Mouse (Mus musculus) embryonic facial prominence, embryonic 10.5 days (tissue): ENCODE data around the gene Hist3h2a. TPM values are rescaled to one million over a fixed set of nuclear protein-coding genes. Genes with fewer than 3 reads are reported as not detected.
"Not testable (repeated sequence)": the region's sequence is repeated elsewhere in the genome, so short reads cannot be mapped to it uniquely, and the experiment has no call there.

Source experiments
- DNase-seq: peaks from one replicate; pipeline ENCODE4 v3.0.0-alpha.2; 2017; ENCODE audit warnings: low spot score
- H3K27ac ChIP-seq: fragments of 300-500 bp; sonication (generic); replicated peaks from 2 replicates; pipeline ENCODE4 v1.5.1; 2016; ENCODE audit warnings: mild to moderate bottlenecking
- H3K27me3 ChIP-seq: fragments of 300-500 bp; sonication (generic); replicated peaks from 2 replicates; pipeline ENCODE4 v1.6.1; 2016; ENCODE audit warnings: low read depth, mild to moderate bottlenecking; ENCODE audit not compliant: poor library complexity, severe bottlenecking
- H3K36me3 ChIP-seq: fragments of 300-500 bp; sonication (generic); replicated peaks from 2 replicates; pipeline ENCODE4 v1.6.1; 2016; ENCODE audit warnings: mild to moderate bottlenecking, moderate library complexity
- H3K4me1 ChIP-seq: fragments of 300-500 bp; sonication (generic); 2 replicates; pipeline ENCODE4 v1.6.1; 2016
- H3K4me3 ChIP-seq: fragments of 300-500 bp; sonication (generic); 2 replicates; pipeline ENCODE4 v1.5.1; 2016; ENCODE audit warnings: mild to moderate bottlenecking, moderate library complexity
- H3K9me3 ChIP-seq: fragments of 300-500 bp; sonication (generic); 2 replicates; pipeline ENCODE4 v1.6.1; 2016; ENCODE audit warnings: mild to moderate bottlenecking
- WGBS: fragments of 180-500 bp; shearing (Covaris S2); methylation state at CpG from one replicate; pipeline ENCODE4 v1.1.7; 2016; 5-methylcytosine and 5-hydroxymethylcytosine counted together
- polyA plus RNA-seq: library from polyadenylated mRNA; unstranded; fragments of >200 nt; fragmentation: Nextera tagmentation; extraction: Ambion mirVana; gene quantifications from 2 replicates; pipeline ENCODE4 v1.2.1, GENCODE M21; 2016

Gene Hist3h2a
- polyA plus RNA-seq, 1 experiment from 2014 or later: 19.0 TPM

GRCm38 (mm10) chr11:58949480-58950431 is 4.7 kb upstream of the Hist3h2a start:
- no peaks in the 10 kb centered on the region for H3K9me3 ChIP-seq
- WGBS: 7% methylated on average over 20 of the region's 20 CpGs
- peak; percentile 61 for DNase-seq
- peaks cover 27% of the 10 kb centered on the region for H3K4me1 ChIP-seq
- no peaks in the 10 kb centered on the region for H3K36me3 ChIP-seq
- peaks cover 71% of the 10 kb centered on the region for H3K27me3 ChIP-seq
- peak overlapping the region; percentile 89 for H3K27ac ChIP-seq
- peak overlapping the region; percentile 64 for H3K4me3 ChIP-seq

DNA sequence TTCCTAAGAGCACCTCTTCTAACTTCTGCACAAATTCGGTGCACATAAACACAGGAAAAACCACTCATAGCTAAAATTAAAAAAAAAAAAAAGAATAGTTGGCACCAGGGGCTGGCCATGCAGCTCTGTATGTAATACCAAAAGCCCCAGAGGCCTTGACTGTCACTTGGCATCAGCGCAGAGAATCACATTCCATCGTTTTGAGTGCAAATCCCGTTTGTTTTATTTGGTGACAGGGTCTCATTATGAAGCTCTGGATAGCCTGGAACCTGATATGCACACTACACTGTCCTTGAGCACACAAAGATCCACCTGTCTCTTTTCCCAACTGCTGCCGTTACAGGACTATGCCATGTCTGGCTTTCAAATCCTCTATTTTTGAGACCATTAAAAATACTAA is 3.3 kb upstream of the Hist3h2a start:
- Histone ChIP-seq H3K36me3 (no peaks in the 10 kb centered on the region), H3K27me3 (peaks cover 60% of the 10 kb centered on the region), H3K27ac (no peak overlapping the region), H3K4me1 (peaks cover 34% of the 10 kb centered on the region), H3K4me3 (no peak overlapping the region), H3K9me3 (no peaks in the 10 kb centered on the region)
- no peak for DNase-seq
- WGBS: 67% methylated on average over 5 of the region's 5 CpGs

DNA sequence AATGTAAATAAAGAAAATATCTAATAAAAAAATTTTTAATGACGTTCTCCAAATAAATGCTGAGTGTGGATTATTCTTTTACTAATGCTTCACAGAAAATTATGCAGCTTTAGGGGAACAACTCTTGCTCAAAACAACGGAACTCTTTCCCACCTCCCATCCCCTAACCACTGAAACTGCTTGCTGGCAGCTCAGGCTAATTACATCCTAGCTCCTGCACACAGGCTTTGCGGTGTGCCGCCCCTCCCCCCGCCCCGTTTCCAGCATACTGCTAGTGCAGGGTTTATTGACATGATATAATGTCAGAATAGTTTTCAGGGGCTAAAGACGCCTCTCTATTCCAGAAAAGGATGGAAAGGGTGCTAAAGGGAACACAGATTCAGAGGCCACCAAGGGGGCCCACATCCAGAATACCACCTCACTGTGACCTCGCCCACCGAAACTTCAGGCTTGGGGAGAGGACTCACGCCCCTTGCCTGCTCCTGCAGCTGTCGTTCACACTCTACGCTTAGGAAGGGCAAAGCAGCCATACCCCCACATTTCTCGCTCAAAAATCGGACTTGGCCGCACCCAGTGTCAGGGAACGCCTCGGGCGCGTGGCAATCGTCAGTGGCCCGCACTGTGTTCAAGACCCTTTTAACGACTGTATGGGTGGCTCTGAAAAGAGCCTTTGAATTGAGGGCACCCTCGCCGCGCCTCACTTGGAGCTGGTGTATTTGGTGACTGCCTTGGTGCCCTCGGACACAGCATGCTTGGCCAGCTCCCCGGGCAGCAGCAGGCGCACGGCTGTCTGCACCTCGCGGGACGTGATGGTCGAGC is 925 bp upstream of the Hist3h2a start:
- DNase-seq: peak; percentile 75
- H3K4me1 ChIP-seq: peaks cover 41% of the 10 kb centered on the region
- H3K36me3 ChIP-seq: peaks cover 17% of the 10 kb centered on the region
- peak overlapping the region; percentile 96 for H3K27ac ChIP-seq
- peak overlapping the region; percentile 83 for H3K4me3 ChIP-seq
- peaks cover 49% of the 10 kb centered on the region for H3K27me3 ChIP-seq
- no peaks in the 10 kb centered on the region for H3K9me3 ChIP-seq
- WGBS: under 1% methylated on average over 33 of the region's 33 CpGs

DNA sequence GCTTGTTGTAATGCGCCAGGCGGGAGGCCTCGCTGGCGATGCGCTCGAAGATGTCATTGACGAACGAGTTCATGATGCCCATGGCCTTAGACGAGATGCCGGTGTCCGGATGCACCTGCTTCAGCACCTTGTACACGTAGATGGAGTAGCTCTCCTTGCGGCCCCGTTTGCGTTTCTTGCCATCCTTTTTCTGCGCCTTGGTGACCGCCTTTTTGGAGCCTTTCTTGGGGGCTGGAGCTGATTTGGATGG is 390 bp upstream of the Hist3h2a start:
- peak overlapping the region; percentile 83 for H3K4me3 ChIP-seq
- not testable (repeated sequence) for DNase-seq, H3K9me3 ChIP-seq
- WGBS: under 1% methylated on average over 17 of the region's 17 CpGs
- peak overlapping the region; percentile 96 for H3K27ac ChIP-seq
- H3K36me3 ChIP-seq: peaks cover 19% of the 10 kb centered on the region
- peaks cover 50% of the 10 kb centered on the region for H3K27me3 ChIP-seq
- peaks cover 40% of the 10 kb centered on the region for H3K4me1 ChIP-seq

DNA sequence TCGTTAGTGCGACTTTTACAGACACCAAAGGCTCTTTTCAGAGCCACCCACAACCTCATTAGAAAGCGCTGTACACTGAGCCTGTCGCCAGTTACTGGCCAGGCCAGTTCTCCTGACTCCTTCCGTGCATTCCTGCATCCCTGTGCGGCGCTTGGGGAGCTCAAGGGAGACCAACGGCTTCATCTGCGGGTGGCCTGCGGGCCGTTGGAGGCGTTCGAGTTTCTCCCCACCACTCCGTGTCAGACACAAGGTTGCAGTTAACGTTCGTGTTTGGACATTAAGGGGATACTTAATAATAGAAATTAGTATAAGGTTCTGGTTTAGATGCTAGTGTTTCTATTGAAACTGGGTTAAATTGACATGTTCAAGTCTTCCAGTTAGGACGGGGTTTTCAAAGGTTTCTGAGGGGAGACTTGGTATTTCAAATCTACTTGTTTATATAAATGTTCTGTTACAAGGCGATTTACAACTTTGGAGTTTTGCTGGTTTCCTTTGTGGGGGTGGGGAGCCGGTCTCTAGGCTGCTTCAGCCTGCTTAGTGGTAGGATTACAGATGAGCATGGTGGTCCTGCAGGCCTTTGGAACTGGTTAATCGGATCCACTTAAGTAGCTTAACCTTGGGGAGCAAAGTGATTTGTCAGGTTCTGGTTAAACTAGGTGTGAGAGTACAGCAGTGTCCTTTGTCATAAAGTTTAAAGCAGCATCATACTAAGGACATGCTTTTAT is 820 bp downstream of the Hist3h2a start:
- peak overlapping the region; percentile 96 for H3K27ac ChIP-seq
- H3K9me3 ChIP-seq: no peaks in the 10 kb centered on the region
- peaks cover 41% of the 10 kb centered on the region for H3K27me3 ChIP-seq
- H3K36me3 ChIP-seq: peaks cover 19% of the 10 kb centered on the region
- H3K4me1 ChIP-seq: peaks cover 47% of the 10 kb centered on the region
- peak overlapping the region; percentile 83 for H3K4me3 ChIP-seq
- peak; percentile 44 for DNase-seq
- under 1% methylated on average over 20 of the region's 20 CpGs for WGBS

DNA sequence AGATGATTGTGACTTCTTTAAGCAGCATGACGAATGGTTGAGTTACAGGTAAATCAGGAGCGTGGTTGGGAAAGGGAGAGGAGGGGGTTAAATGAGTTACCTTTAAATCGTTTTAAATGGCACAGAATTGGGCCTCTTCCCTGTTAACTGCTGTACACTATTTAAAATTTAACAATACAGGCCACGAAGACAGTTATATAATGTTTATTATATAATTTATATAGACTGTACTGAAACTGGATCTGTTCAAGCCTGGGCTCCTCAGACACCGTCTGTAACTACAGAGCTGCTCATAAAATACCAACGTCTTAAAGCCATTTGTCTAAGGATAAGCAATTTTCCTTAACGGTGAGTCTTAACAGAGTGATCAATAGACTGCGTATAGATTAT is 1.4 kb downstream of the Hist3h2a start:
- no peak for DNase-seq
- 50% methylated on average over 8 of the region's 8 CpGs for WGBS
- Histone ChIP-seq H3K27me3 (peaks cover 39% of the 10 kb centered on the region), H3K4me1 (peaks cover 46% of the 10 kb centered on the region), H3K9me3 (no peaks in the 10 kb centered on the region), H3K4me3 (peak overlapping the region; percentile 83), H3K27ac (peak overlapping the region; percentile 96), H3K36me3 (peaks cover 19% of the 10 kb centered on the region)

GRCm38 (mm10) chr11:58957226-58957914 is 2.9 kb downstream of the Hist3h2a start:
- H3K36me3 ChIP-seq: peaks cover 19% of the 10 kb centered on the region
- H3K9me3 ChIP-seq: peaks cover 7% of the 10 kb centered on the region; the same call in 1 of the 2 replicates
- H3K4me1 ChIP-seq: peaks cover 49% of the 10 kb centered on the region
- WGBS: 86% methylated on average over 5 of the region's 5 CpGs
- H3K27me3 ChIP-seq: peaks cover 39% of the 10 kb centered on the region
- no peak for DNase-seq
- H3K27ac ChIP-seq: no peak overlapping the region
- peak overlapping the region; percentile 83 for H3K4me3 ChIP-seq

GRCm38 (mm10) chr11:58958536-58958935 is 4.1 kb downstream of the Hist3h2a start:
- WGBS: 81% methylated on average over 6 of the region's 6 CpGs
- Histone ChIP-seq H3K27me3 (peaks cover 50% of the 10 kb centered on the region), H3K4me1 (peaks cover 42% of the 10 kb centered on the region), H3K36me3 (peaks cover 19% of the 10 kb centered on the region), H3K9me3 (peaks cover 7% of the 10 kb centered on the region; the same call in 1 of the 2 replicates), H3K27ac (no peak overlapping the region), H3K4me3 (peak overlapping the region; percentile 12; the same call in 1 of the 2 replicates)
- no peak for DNase-seq

DNA sequence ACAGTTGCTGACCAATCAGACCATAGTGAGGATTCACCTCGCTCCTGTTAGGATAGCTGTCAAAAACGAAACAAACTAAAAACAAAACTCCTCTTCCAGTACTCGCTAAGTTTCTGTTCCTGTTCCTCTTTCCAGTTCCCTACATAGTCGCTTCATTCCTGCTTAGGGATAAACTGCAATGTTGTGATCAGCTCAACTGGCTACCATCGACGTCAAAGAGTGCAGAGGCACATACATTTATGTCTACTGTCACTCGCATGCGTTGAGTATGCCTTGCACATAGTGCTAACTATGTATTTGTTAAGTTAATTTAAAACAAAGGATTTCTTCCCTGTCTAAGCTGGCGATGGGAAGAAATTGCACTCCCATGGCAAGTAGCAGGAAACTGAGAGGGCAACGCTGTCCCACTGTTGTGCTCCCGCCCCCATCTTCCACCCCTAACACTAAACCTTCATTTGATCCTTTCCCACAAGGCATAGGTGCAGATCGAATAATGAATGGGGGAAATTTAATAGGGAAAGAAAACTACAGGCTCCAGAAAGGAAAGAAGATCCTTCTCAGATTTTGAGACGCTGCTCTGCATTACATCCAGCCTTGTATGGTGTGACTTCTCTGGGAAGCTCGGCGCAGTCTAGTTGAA is 4.8 kb downstream of the Hist3h2a start:
- no peak overlapping the region for H3K27ac ChIP-seq
- peak overlapping the region; percentile 64 for H3K4me3 ChIP-seq
- 40% methylated on average over 15 of the region's 15 CpGs for WGBS
- peaks cover 19% of the 10 kb centered on the region for H3K36me3 ChIP-seq
- DNase-seq: no peak
- H3K27me3 ChIP-seq: peaks cover 58% of the 10 kb centered on the region
- H3K4me1 ChIP-seq: peaks cover 40% of the 10 kb centered on the region
- H3K9me3 ChIP-seq: peaks cover 7% of the 10 kb centered on the region; the same call in 1 of the 2 replicates

- H3K27ac ChIP-seq: peak overlapping the region; percentile 24; the same call in 1 of the 2 replicates
- peaks cover 7% of the 10 kb centered on the region; the same call in 1 of the 2 replicates for H3K9me3 ChIP-seq
- peaks cover 19% of the 10 kb centered on the region for H3K36me3 ChIP-seq
- 3% methylated on average over 40 of the region's 40 CpGs for WGBS
- peak overlapping the region; percentile 64 for H3K4me3 ChIP-seq
- peak; percentile 86 for DNase-seq
- peaks cover 58% of the 10 kb centered on the region for H3K27me3 ChIP-seq
- H3K4me1 ChIP-seq: peaks cover 45% of the 10 kb centered on the region
Observed at GRCm38 (mm10) chr11:58959921-58960465, 5.5 kb downstream of the Hist3h2a start.
